Mouse (Mus musculus): ENCODE results near the gene Zfp653. TPM values are rescaled to one million over a fixed set of nuclear protein-coding genes. Genes with fewer than 3 reads are reported as not detected.
A peak's percentile ranks its signal among the peaks of the same experiment; 100 is the strongest.

Zfp653 gene
- polyA plus RNA-seq, 1 experiment: 10.8 TPM

DNA sequence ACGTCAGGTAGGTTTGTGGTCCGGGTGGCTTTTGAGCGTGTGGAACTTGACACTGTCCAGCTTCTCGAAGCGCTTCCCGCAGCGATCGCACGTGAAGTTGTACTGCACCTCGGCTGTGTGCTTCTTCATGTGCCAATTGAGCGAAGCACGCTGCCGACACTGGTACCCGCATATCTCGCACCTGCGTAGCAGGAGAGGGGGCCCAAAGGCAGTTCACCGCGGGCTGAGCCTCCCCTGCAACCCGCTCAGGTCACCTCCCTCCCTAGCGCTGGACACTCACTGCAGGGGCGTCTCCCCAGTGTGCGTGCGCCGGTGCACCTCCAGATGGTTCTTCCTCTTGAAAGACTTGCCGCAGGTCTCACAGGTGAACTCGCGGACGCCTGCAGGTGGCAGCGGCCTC, 15.5 kb downstream of the Zfp653 start:
- no peaks in the 10 kb centered on the region for H3K9me3 ChIP-seq
- peaks cover 51% of the 10 kb centered on the region for H3K36me3 ChIP-seq (replicated peaks; ENCODE audit: low read length)
- peaks cover 28% of the 10 kb centered on the region for H3K4me1 ChIP-seq
- TF ChIP-seq GATA1 (IDR thresholded peaks at IDR 0.05; ENCODE audit: borderline replicate concordance, low read length): no peak
- TF ChIP-seq FLI1 (IDR thresholded peaks at IDR 0.05; ENCODE audit: low read length): no peak
- peaks cover 42% of the 10 kb centered on the region for H3K27me3 ChIP-seq (replicated peaks)
- no peak overlapping the region for H3K4me3 ChIP-seq (replicated peaks)

DNA sequence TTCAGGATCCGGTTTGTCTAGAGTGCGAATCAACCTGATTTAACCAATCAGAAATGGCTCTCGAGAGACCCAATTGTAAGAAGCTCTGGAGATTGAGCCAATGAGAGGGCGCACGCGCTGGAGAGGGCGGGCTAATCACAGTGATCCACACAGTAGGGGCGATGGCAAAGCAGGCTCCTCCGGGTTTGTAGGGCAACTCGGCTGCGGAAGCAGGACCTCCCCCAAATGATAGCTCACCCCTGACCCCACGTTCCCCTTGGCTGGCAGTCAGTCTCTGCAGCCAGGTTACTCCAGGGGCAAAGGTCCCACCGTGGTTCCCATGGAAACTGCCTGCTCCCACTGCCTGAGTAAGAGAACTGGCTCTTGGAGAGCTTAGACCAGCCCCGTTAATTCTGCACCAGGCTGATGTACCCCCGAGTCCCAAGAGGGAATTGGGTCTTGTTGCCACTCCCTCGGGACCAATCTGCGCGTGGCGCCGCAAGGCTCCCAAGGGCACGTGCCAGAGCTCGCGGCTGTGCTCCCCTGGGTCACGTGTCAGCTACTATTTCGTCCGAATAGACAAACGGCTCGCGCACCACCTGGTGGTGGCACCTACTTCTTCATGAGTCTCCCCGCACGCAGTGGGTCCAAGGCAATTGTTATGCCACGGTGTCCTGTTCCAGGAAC, 16.6 kb downstream of the Zfp653 start:
- Histone ChIP-seq H3K4me3 (replicated peaks) (peak overlapping the region; percentile 79), H3K9me3 (no peaks in the 10 kb centered on the region), H3K36me3 (replicated peaks; ENCODE audit: low read length) (peaks cover 42% of the 10 kb centered on the region), H3K27me3 (replicated peaks) (peaks cover 54% of the 10 kb centered on the region), H3K4me1 (peaks cover 36% of the 10 kb centered on the region)
- TF ChIP-seq FLI1 (IDR thresholded peaks at IDR 0.05; ENCODE audit: low read length) (no peak), GATA1 (IDR thresholded peaks at IDR 0.05; ENCODE audit: borderline replicate concordance, low read length) (no peak)

DNA sequence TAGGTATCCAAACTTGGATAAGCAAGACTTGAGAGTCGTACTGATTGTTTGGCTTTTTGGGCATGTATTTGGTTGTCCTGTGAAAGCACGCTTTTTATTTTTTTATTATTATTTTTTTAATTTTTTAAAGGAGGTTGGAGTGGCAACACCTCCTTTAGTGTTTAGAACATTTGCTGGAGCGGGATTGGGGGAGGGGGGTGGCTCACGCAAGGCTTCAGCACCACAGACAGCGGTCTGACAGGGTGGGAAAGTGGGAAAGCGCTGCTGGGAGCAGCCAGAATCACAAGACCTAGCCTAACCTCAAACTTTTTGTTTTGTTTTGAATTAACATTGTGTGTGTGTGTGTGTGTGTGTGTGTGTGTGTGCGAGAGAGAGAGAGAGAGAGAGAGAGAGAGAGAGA, 17.5 kb downstream of the Zfp653 start:
- Histone ChIP-seq H3K9me3 (no peaks in the 10 kb centered on the region), H3K36me3 (replicated peaks; ENCODE audit: low read length) (peaks cover 33% of the 10 kb centered on the region), H3K4me1 (peaks cover 36% of the 10 kb centered on the region), H3K4me3 (replicated peaks) (no peak overlapping the region), H3K27me3 (replicated peaks) (peaks cover 63% of the 10 kb centered on the region)
- no peak for TF ChIP-seq FLI1 (IDR thresholded peaks at IDR 0.05; ENCODE audit: low read length)
- TF ChIP-seq GATA1 (IDR thresholded peaks at IDR 0.05; ENCODE audit: borderline replicate concordance, low read length): no peak

DNA sequence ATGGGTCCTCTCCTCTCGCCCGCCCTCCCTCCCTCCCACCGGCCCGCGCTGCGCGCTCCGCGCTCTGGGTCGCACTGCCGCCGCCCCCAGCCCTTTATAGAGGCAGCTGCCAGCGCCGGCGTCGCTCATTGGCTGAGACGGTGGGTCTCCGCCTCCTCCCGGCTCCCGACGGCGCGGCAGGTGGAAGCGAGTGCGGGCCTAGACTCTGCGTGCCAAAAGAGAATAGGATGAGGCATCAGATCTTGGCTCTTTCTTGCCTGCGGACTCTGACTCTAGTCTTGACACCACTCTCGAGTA, 19.3 kb downstream of the Zfp653 start, which contains the start of gene Elavl3:
Gene Elavl3 (minus strand): TSS at position 66 of the 297 bp plus-strand sequence.
- H3K36me3 ChIP-seq (replicated peaks; ENCODE audit: low read length): peaks cover 15% of the 10 kb centered on the region
- peaks cover 30% of the 10 kb centered on the region for H3K4me1 ChIP-seq
- no peaks in the 10 kb centered on the region for H3K9me3 ChIP-seq
- peaks cover 80% of the 10 kb centered on the region for H3K27me3 ChIP-seq (replicated peaks)
- TF ChIP-seq FLI1 (IDR thresholded peaks at IDR 0.05; ENCODE audit: low read length) (no peak), GATA1 (IDR thresholded peaks at IDR 0.05; ENCODE audit: borderline replicate concordance, low read length) (no peak)
- peak within 1 kb of the TSS; percentile 78 for H3K4me3 ChIP-seq (replicated peaks)

DNA sequence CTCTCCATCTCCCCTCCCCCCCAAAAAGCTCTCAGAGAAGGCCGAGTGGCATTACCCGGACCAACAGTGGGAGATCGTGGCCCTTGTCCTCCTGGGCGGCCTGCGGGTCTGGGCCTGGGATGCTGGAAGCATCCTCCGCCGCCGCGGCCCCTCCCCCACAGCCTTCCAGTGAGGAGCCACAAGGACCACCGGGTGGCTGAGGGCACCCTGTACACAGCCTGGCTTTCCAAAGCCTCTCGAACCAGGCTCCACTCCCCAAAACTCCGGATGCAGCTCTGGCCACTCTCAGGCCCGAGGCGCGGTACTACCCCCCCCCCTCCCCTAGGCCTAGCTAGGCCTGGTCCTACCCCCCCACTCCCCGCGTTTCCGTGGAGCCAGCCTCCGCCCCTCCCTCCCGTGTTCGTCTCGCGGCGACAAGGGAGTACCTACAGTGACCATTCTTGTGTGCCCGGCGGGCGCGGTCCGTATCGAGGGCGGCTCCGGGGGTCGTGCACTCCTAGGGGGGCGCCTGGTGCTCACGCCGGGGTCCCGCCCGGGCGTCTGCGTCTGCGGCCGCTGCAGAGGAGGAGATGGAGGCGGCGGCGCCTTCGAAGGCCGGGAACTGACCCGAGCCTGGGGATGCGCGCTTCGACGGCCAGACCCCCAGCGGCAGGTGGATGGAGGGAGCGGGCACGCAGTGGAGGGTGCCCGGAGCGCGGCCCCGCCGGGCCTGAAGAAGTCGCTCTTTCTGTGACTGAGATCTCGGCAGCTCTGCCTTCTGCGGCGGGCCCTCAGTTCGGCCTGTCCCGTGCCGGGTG, 19.8 kb downstream of the Zfp653 start:
- Histone ChIP-seq H3K4me3 (replicated peaks) (peak overlapping the region; percentile 78), H3K36me3 (replicated peaks; ENCODE audit: low read length) (peaks cover 11% of the 10 kb centered on the region), H3K4me1 (peaks cover 30% of the 10 kb centered on the region), H3K9me3 (no peaks in the 10 kb centered on the region), H3K27me3 (replicated peaks) (peaks cover 82% of the 10 kb centered on the region)
- TF ChIP-seq FLI1 (IDR thresholded peaks at IDR 0.05; ENCODE audit: low read length) (no peak), GATA1 (IDR thresholded peaks at IDR 0.05; ENCODE audit: borderline replicate concordance, low read length) (no peak)

DNA sequence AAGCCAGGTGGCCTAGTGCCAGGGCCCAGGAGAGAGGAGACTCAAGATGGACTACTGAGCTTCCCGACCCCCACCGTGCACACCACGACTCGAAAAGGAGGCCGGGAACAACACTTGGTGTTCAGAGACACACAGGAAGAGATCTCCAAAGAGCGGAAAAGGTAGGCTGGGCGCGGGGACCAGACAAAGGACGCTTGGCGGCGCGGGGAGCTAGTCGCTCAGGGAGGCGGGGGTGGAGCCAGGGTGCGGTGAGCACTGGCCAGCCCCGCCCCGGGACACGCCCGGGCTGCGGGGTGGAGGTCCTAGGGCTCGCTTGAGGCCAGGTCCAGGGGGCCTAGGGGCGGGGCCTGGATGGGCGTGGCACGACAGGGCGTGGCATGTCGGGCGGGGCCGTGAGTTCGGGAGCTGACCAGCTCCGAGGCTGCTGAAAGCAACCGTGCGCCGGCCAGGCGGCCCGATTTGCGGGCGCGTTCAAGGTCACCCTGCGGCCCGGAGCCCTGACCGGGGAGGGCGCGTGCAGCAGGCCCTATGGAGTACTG, 20.8 kb downstream of the Zfp653 start:
- Histone ChIP-seq H3K9me3 (no peaks in the 10 kb centered on the region), H3K4me1 (peaks cover 30% of the 10 kb centered on the region), H3K4me3 (replicated peaks) (peak overlapping the region; percentile 78), H3K36me3 (replicated peaks; ENCODE audit: low read length) (peaks cover 2% of the 10 kb centered on the region), H3K27me3 (replicated peaks) (peaks cover 88% of the 10 kb centered on the region)
- TF ChIP-seq GATA1 (IDR thresholded peaks at IDR 0.05; ENCODE audit: borderline replicate concordance, low read length): no peak
- TF ChIP-seq FLI1 (IDR thresholded peaks at IDR 0.05; ENCODE audit: low read length): no peak

DNA sequence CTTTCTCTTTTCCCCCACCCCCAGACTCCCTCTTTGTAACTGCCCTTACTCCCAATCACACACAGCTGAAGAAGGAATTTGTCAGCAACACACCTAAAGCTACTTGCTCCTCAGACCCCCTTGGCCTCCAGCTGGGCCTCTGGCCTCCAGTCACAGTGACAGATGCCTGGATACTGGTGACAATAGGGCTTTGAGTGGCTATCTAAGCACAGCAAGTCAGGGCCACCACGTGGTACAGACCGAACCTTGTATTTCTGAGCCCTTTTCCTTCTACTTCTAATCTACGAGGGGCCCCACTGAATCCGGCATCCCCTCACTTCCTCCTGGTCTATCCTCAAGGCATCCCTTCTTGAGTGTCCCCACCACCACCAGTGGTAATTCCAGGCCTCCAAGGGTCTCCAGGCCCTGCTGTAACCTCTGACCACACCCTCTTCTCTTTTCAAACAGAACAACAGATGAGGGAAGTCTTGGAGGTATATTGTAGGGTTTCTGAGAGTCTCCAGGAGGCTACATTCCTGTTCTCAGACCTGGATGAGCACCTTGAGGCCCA, 21.4 kb downstream of the Zfp653 start:
- H3K27me3 ChIP-seq (replicated peaks): peaks cover 88% of the 10 kb centered on the region
- no peaks in the 10 kb centered on the region for H3K9me3 ChIP-seq
- H3K4me3 ChIP-seq (replicated peaks): no peak overlapping the region
- TF ChIP-seq GATA1 (IDR thresholded peaks at IDR 0.05; ENCODE audit: borderline replicate concordance, low read length): no peak
- TF ChIP-seq FLI1 (IDR thresholded peaks at IDR 0.05; ENCODE audit: low read length): no peak
- H3K4me1 ChIP-seq: peaks cover 29% of the 10 kb centered on the region
- H3K36me3 ChIP-seq (replicated peaks; ENCODE audit: low read length): no peaks in the 10 kb centered on the region

DNA sequence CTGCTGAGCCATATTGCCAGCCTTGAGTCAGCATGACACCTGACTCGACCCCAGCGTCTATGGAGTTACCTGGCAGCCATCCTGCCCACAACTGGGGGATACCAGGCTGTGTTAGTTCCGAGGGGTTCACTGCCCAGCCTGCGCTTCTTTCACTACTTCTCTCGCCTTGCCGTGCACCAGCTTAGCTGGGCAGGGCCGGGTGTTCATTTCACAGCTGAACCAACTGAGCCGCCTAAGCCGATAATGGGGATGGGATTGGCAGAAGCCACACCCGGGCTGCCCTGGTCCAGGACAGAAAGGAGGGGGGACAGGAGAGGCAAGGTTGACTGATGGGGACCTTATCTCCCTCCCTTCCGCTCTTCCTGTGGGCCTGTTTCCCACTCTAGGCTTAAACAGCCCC, 21.9 kb downstream of the Zfp653 start:
- Histone ChIP-seq H3K4me3 (replicated peaks) (no peak overlapping the region), H3K27me3 (replicated peaks) (peaks cover 87% of the 10 kb centered on the region), H3K4me1 (peaks cover 24% of the 10 kb centered on the region), H3K9me3 (no peaks in the 10 kb centered on the region), H3K36me3 (replicated peaks; ENCODE audit: low read length) (no peaks in the 10 kb centered on the region)
- TF ChIP-seq FLI1 (IDR thresholded peaks at IDR 0.05; ENCODE audit: low read length) (no peak), GATA1 (IDR thresholded peaks at IDR 0.05; ENCODE audit: borderline replicate concordance, low read length) (no peak)

DNA sequence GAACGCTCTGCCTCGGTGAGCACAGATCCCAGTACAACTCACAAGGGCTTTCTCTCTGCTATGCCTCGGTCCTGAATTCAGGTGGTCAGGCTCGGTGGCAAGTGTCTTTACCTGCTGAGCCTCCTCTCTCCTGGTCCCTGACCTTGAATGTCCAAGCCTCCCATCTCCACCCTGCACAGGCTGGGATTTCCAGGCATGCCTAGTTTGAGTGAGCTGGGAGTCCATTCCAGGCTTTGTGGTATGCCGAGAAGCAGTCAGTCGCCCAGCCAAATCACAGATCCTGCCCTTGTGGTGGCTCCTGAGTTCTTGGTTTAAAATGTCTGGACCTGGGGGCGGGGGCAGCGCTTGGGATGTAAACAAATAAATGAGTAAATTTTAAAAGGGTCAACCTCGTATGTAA, 23.8 kb downstream of the Zfp653 start:
- Histone ChIP-seq H3K4me3 (replicated peaks) (no peak overlapping the region), H3K4me1 (peaks cover 22% of the 10 kb centered on the region), H3K9me3 (no peaks in the 10 kb centered on the region), H3K36me3 (replicated peaks; ENCODE audit: low read length) (no peaks in the 10 kb centered on the region), H3K27me3 (replicated peaks) (peaks cover 82% of the 10 kb centered on the region)
- TF ChIP-seq GATA1 (IDR thresholded peaks at IDR 0.05; ENCODE audit: borderline replicate concordance, low read length) (no peak), FLI1 (IDR thresholded peaks at IDR 0.05; ENCODE audit: low read length) (no peak)

DNA sequence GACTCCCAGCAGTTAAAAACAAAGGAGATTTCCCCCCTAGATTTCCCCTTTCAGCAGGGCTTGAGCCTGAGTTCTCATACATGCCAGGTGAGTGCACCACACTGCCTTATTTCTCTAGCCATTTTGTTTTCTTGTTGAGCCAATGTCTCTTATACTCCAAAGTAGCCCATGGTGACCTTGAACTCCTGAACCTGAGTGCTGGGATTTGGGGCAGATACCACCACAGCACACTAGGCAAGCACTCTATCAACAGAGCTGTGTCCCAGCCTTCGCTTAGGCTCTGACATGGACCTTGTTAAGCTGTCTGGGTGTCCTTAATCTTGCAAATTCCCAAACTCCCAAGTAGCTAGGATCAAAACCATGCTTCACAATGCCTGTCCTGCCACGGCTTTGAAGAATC, 29.3 kb downstream of the Zfp653 start:
- H3K9me3 ChIP-seq: peaks cover 6% of the 10 kb centered on the region
- H3K27me3 ChIP-seq (replicated peaks): peaks cover 47% of the 10 kb centered on the region
- no peaks in the 10 kb centered on the region for H3K4me1 ChIP-seq
- H3K4me3 ChIP-seq (replicated peaks): no peak overlapping the region
- no peaks in the 10 kb centered on the region for H3K36me3 ChIP-seq (replicated peaks; ENCODE audit: low read length)
- TF ChIP-seq FLI1 (IDR thresholded peaks at IDR 0.05; ENCODE audit: low read length) (no peak), GATA1 (IDR thresholded peaks at IDR 0.05; ENCODE audit: borderline replicate concordance, low read length) (no peak)
